Mouse (Mus musculus): Measurements from ENCODE around the gene Neurod2.

GRCm38 (mm10) chr11:98369337-98369736, 39.9 kb upstream of the Neurod2 start:
- TF ChIP-seq POLR2A (IDR thresholded peaks at IDR 0.05; ENCODE audit: borderline replicate concordance, insufficient read depth, low read length) (no peak), CTCF (IDR thresholded peaks at IDR 0.05; ENCODE audit: borderline replicate concordance, insufficient read depth, low read depth, low read length) (no peak)

All from cerebellum, adult 2 months (tissue).